Mouse (Mus musculus): ENCODE measurements around the gene Zfp641. TPM values are rescaled to one million over a fixed set of nuclear protein-coding genes. Genes with fewer than 3 reads are reported as not detected.
A peak's percentile ranks its signal among the peaks of the same experiment; 100 is the strongest.

Zfp641 gene
- polyA plus RNA-seq (2015; fragmentation: Nextera tagmentation; extraction: Ambion mirVana) = 1.8 and 2.6 TPM in 2 replicates

DNA sequence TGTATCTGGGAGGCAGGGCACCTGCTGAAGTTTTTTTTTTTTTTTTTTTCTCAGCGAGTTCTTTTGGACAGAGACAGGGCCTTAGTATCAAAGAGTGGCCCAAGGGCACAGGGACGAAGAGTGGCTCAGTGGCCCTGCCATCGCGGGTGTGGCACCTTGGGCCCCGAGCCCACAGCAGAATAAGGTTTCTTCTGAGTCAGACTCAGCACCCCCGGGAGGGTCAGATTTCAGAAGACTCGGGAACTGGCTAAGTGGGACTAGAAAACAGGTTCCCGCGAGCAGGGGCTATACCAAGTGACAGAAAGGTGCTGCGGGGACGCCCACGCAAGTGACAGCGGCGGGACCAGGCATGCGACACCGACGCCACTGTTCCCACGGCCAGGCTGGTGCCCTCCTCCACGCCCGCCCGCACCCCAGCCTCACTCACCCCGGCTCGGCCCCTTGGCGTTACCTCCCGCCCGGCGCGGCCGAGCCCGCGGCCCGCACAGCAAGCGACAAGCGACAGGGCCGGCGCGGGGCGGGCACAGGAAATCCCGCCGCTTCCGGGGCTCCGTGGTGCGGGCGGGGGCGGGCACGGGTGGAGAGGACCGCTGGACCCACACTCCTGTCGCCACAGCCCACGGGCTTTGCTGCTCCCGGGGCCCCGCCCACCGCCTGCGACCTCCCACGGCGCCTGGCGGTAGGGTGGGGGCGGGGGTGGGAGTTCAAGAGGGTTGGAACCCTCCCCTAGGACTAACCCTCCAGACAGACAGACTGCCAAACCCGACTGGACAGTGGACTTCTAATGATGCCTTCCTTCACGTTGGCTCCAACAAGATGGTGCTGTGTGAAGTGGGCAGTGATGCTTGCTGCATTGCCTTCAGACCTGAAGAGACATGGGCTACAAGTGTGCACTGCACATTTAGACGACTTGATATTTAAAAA lies at the start of gene Zfp641:
Gene Zfp641 (minus strand): TSS at position 534 of the 924 bp plus-strand sequence.
- 3% methylated on average over 45 of the region's 60 CpGs for whole genome bisulfite sequencing
- Histone ChIP-seq H3K36me3 (ENCODE audit: poor library complexity, severe bottlenecking) (no peaks in the 10 kb centered on the region), H3K27ac (no peak within 1 kb of the TSS)

DNA sequence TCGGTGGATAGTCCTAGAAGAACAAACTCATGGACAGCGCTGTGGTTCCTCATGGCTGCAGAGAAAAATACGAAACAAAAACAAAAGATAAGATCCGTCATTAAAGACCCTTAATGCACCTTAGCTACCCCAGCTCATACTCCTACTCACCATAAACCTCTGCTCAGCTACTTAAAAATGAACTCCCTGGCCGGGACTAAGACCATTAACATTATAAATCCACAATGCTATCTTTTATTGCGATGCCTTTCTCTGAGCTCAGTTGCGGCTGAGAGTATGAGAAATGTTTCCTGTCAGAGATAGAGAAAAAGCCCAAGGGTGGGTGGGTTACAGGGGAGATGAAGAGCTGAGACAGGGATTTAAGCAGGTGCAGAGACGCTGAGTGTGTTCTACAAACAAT lies 44.9 kb upstream of the Zfp641 start, which contains the start of gene Olfr284:
Gene Olfr284 (minus strand): TSS at position 101 of the 400 bp plus-strand sequence.
- no peak within 1 kb of the TSS for H3K4me2 ChIP-seq
- H3K9ac ChIP-seq = no peak within 1 kb of the TSS
- H3K4me1 ChIP-seq = no peaks in the 10 kb centered on the region
- no peaks in the 10 kb centered on the region for H3K36me3 ChIP-seq (ENCODE audit: poor library complexity, severe bottlenecking)
- 90% methylated on average over 8 of the region's 8 CpGs for WGBS
- H3K27me3 ChIP-seq = no peaks in the 10 kb centered on the region
- no peak within 1 kb of the TSS for H3K27ac ChIP-seq
- H3K9me3 ChIP-seq (replicated peaks) = no peaks in the 10 kb centered on the region
- no peak within 1 kb of the TSS for H3K4me3 ChIP-seq
- ATAC-seq = no peak

More for the DNA sequence above, at the start of gene Zfp641:
- H3K4me1 ChIP-seq = 0 out of 2 replicates have a peak, but pooled peaks cover 6% of the 10 kb centered on the region
- H3K4me2 ChIP-seq = peak within 1 kb of the TSS; percentile 91
- ATAC-seq = peak; percentile 70; the same call in 1 of the 2 replicates
- peak within 1 kb of the TSS; percentile 78 for H3K9ac ChIP-seq
- H3K9me3 ChIP-seq (replicated peaks) = no peaks in the 10 kb centered on the region
- H3K4me3 ChIP-seq = peak within 1 kb of the TSS; percentile 64
- H3K27me3 ChIP-seq = no peaks in the 10 kb centered on the region; the same call in 1 of the 2 replicates

DNA sequence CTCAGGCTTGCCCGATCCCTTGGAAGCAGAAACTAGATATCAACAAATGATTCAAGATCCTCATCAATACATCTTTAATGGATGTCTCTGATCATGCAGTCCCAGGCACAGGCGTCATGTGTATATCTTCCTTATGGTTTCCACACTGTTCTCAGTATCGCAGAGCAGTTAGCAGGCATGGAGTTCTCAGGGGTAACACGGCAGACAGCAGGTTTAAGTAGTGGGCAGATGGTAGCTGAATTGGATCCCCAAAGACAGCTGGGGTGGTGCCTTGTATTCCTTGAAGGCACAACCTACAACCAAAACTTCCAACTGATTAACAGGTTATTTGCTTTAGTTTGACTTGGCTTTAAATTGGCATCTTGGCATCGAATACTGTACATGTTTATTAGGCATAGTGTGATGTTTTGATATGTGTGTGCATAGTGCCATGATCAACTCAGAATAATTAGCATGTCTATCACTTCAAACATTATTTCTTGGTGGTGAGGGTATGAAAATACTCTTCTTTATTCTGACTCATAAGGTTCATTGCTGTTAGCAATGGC lies 21.3 kb upstream of the Zfp641 start, which contains the start of gene Olfr285:
Gene Olfr285 (minus strand): TSS at position 177 of the 548 bp plus-strand sequence.
- no peaks in the 10 kb centered on the region for H3K36me3 ChIP-seq (ENCODE audit: poor library complexity, severe bottlenecking)
- 85% methylated on average over 5 of the region's 5 CpGs for WGBS
- no peaks in the 10 kb centered on the region for H3K27me3 ChIP-seq
- no peak within 1 kb of the TSS for H3K4me2 ChIP-seq
- H3K27ac ChIP-seq = no peak within 1 kb of the TSS
- H3K9me3 ChIP-seq (replicated peaks) = no peaks in the 10 kb centered on the region
- peak; percentile 66; the same call in 1 of the 2 replicates for ATAC-seq
- H3K4me3 ChIP-seq = no peak within 1 kb of the TSS
- no peak within 1 kb of the TSS for H3K9ac ChIP-seq
- H3K4me1 ChIP-seq = no peaks in the 10 kb centered on the region

DNA sequence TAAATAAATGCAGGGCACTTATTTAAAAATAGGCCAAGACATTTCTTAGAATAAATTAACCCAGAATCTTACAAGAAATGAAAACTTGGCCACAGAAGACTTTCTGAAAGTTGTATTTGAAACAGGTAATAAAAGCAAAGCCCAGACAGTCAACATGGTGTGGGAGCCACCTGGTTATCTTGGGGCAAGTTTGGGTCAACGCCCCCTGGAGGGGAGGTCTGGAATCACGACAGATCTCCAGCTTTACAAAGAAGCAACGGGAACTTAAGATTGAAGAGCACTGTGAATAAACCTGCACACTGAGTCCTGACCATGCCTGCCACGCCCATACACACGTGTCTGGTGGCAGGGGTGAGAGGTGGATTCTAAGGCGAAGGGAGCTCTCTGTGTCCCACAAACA lies 19.7 kb upstream of the Zfp641 start:
- ATAC-seq = no peak
- no peak overlapping the region for H3K27ac ChIP-seq
- no peaks in the 10 kb centered on the region for H3K36me3 ChIP-seq (ENCODE audit: poor library complexity, severe bottlenecking)
- WGBS = 49% methylated on average over 6 of the region's 6 CpGs
- no peak overlapping the region for H3K9ac ChIP-seq
- H3K4me3 ChIP-seq = no peak overlapping the region
- no peaks in the 10 kb centered on the region for H3K4me1 ChIP-seq
- no peak overlapping the region for H3K4me2 ChIP-seq
- no peaks in the 10 kb centered on the region for H3K9me3 ChIP-seq (replicated peaks)
- H3K27me3 ChIP-seq = no peaks in the 10 kb centered on the region

DNA sequence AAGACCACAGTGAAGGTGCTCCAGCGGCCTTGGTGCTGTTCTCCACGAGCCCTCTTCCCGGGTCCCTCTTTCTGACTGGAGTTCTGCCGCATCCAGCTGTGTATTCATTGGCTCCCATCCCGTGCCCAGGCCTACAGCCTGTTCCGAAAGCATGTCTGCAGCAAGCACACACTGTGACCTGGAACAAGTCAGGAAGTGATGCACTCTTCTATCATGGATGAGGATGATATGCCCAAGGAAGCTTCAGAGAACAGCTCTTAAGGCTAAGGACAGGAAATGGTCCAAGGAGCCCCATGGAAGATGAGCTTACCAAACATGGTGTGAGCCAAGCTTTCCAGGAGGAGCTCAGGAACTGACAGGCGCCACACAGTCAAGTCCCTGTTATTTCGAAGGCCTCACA lies 2.3 kb downstream of the Zfp641 start:
- WGBS = 91% methylated on average over 8 of the region's 8 CpGs
- no peaks in the 10 kb centered on the region for H3K9me3 ChIP-seq (replicated peaks)
- 0 out of 2 replicates have a peak, but pooled peaks cover 6% of the 10 kb centered on the region for H3K4me1 ChIP-seq

DNA sequence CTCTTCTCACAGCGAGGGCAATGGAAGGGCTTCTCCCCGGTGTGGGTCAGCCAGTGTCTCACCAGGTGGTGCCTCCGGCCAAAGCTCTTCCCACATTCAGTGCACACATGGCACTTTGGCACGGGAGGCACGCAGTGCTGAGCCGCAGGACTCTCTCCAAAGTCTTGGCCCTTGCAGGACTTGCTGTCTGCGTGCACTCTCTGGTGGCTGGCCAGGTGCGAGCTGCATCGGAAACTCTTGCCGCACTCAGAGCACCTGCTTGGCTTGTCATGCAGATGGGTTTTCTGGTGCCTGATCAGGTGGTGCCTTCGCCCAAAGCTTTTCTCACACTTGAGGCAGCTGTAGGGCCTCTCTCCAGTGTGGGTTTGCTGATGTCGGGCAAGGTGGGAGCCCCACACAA lies 7.4 kb downstream of the Zfp641 start:
- 74% methylated on average over 12 of the region's 12 CpGs for WGBS
- no peaks in the 10 kb centered on the region for H3K9me3 ChIP-seq (replicated peaks)
- no peaks in the 10 kb centered on the region for H3K27me3 ChIP-seq
- no peak overlapping the region for H3K4me3 ChIP-seq
- no peak overlapping the region for H3K27ac ChIP-seq
- no peaks in the 10 kb centered on the region for H3K4me1 ChIP-seq
- H3K36me3 ChIP-seq (ENCODE audit: poor library complexity, severe bottlenecking) = 0 out of 2 replicates have a peak, but pooled peaks cover 13% of the 10 kb centered on the region
- no peak for ATAC-seq
- no peak overlapping the region for H3K4me2 ChIP-seq
- H3K9ac ChIP-seq = no peak overlapping the region

More for the DNA sequence above, 2.3 kb downstream of the Zfp641 start:
- Histone ChIP-seq H3K9ac (no peak overlapping the region), H3K27me3 (no peaks in the 10 kb centered on the region; the same call in 1 of the 2 replicates), H3K27ac (no peak overlapping the region), H3K36me3 (ENCODE audit: poor library complexity, severe bottlenecking) (0 out of 2 replicates have a peak, but pooled peaks cover 8% of the 10 kb centered on the region), H3K4me3 (no peak overlapping the region), H3K4me2 (no peak overlapping the region)
- no peak for ATAC-seq

DNA sequence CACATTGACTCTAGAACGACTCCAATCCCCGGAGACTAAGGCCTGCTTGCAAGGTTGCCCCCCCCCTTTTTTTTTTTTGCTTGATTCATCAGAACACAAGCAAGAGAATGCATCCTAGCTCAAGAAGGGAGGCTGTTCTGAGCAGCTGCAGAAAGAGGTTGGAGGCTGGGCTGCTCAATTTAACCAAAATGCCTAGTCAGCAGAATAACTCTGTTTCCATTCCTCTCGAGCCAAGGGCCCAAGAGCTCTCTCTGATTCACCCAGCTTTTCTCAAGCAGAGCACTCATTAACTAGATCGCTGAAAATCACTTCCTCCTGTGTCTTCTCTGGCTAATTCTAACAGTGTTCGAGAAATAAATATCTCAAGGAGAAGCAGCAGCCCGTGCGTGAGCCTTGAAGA lies 9.5 kb downstream of the Zfp641 start:
- Histone ChIP-seq H3K27me3 (no peaks in the 10 kb centered on the region), H3K36me3 (ENCODE audit: poor library complexity, severe bottlenecking) (0 out of 2 replicates have a peak, but pooled peaks cover 13% of the 10 kb centered on the region), H3K4me3 (no peak overlapping the region), H3K9ac (no peak overlapping the region), H3K9me3 (replicated peaks) (no peaks in the 10 kb centered on the region), H3K27ac (no peak overlapping the region), H3K4me2 (no peak overlapping the region), H3K4me1 (no peaks in the 10 kb centered on the region)
- 83% methylated on average over 7 of the region's 7 CpGs for WGBS
- no peak for ATAC-seq

DNA sequence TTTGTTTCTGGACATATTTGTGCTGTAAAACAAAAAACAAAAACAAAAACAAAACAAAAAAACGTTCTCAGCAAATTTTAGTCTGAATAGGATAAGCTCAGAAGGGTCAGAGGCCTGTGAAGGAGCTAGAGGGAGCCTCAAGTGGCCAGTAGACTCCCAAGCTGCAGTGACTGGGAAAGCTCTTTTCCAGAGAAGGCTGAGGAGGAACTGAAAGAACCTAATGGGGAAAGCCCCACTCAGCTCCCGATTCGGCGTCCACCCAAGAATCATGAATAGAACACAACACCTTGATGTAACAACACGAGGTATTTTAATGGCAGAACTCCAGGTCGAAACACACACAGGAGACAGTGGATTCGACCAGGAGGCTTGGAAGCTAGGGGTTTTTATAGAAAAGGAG lies 38.2 kb downstream of the Zfp641 start:
- Histone ChIP-seq H3K27ac (no peak overlapping the region), H3K36me3 (ENCODE audit: poor library complexity, severe bottlenecking) (no peaks in the 10 kb centered on the region), H3K4me3 (no peak overlapping the region), H3K4me1 (no peaks in the 10 kb centered on the region), H3K9me3 (replicated peaks) (no peaks in the 10 kb centered on the region), H3K27me3 (no peaks in the 10 kb centered on the region), H3K9ac (no peak overlapping the region), H3K4me2 (no peak overlapping the region)
- ATAC-seq = no peak
- 80% methylated on average over 7 of the region's 7 CpGs for WGBS

DNA sequence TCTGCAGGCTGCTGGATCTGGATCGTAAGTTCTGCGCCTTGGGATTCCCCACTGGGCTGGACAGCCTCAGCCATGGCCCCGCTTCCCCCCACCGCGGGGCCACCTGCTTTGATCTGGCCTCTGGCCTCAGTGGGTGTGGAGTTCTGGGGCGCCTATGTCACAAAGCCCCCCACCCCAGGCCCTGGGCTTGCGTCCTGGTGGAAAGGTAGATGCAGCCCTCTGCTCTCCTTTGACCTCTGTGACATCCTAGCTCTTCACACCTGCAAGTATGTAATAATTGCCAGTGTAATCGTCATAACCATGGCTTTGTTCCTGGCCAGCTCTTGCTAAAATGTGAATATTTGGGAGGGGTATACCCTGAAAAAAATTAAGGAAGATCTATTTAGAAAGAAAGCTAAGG lies 38.8 kb downstream of the Zfp641 start, which contains the start of gene H1fnt:
Gene H1fnt (minus strand): TSS at position 101 of the 400 bp plus-strand sequence.
- no peaks in the 10 kb centered on the region for H3K9me3 ChIP-seq (replicated peaks)
- H3K9ac ChIP-seq = no peak within 1 kb of the TSS
- H3K36me3 ChIP-seq (ENCODE audit: poor library complexity, severe bottlenecking) = no peaks in the 10 kb centered on the region
- ATAC-seq = no peak
- WGBS = 87% methylated on average over 8 of the region's 8 CpGs
- no peak within 1 kb of the TSS for H3K4me3 ChIP-seq
- H3K27ac ChIP-seq = no peak within 1 kb of the TSS
- no peaks in the 10 kb centered on the region for H3K27me3 ChIP-seq
- H3K4me2 ChIP-seq = no peak within 1 kb of the TSS
- H3K4me1 ChIP-seq = no peaks in the 10 kb centered on the region

DNA sequence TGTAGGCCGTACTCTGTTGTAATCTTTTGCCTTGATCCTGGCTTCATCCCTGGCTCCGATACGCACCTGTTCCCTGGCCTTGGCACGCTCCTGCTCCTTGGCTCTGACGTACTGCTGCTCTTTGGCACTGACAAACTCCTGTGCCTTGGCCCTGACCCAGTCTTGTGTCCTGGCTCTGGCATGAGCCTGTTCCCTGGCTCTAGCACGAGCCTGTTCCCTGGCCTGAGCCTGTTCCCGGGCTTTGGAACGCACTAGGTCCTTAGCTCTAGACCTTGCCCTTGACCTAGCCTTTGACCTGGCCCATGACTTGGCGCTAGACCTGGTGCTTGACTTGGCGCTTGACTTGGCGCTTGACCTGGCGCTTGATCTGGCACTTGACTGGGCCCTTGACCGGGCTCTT lies 39.7 kb downstream of the Zfp641 start:
- H3K36me3 ChIP-seq (ENCODE audit: poor library complexity, severe bottlenecking) = no peaks in the 10 kb centered on the region
- H3K4me1 ChIP-seq = no peaks in the 10 kb centered on the region
- no peaks in the 10 kb centered on the region for H3K27me3 ChIP-seq
- WGBS = 93% methylated on average over 13 of the region's 13 CpGs
- H3K9me3 ChIP-seq (replicated peaks) = no peaks in the 10 kb centered on the region
- ATAC-seq = no peak
- H3K4me3 ChIP-seq = no peak overlapping the region
- H3K9ac ChIP-seq = no peak overlapping the region
- no peak overlapping the region for H3K27ac ChIP-seq
- H3K4me2 ChIP-seq = no peak overlapping the region

Measured in forebrain, embryonic 13.5 days (tissue).